Mouse (Mus musculus): Measurements from ENCODE around the gene Gm9040.
"Not testable (repeated sequence)": the region's sequence is repeated elsewhere in the genome, so short reads cannot be mapped to it uniquely, and the experiment has no call there.

GRCm38 (mm10) chr10:118326869-118327268 is at the start of gene Gm9040:
- not testable (repeated sequence) for TF ChIP-seq POLR2A (IDR thresholded peaks at IDR 0.05; ENCODE audit: borderline replicate concordance, extremely low read depth, insufficient read depth, insufficient read length, poor library complexity, severe bottlenecking); CTCF (IDR thresholded peaks at IDR 0.05; ENCODE audit: borderline replicate concordance, extremely low read depth, insufficient read depth, insufficient read length)

Data from brain, embryonic 14.5 days (tissue).